Mouse (Mus musculus) large intestine, adult 2 months (tissue): ENCODE data around the gene Mrpl34. TPM values are rescaled to one million over a fixed set of nuclear protein-coding genes. Genes with fewer than 3 reads are reported as not detected.

Experiments
- polyA plus RNA-seq: library from polyadenylated mRNA; depleted of rRNA; stranded (reverse); fragments of >200 nt; gene quantifications from 2 replicates; pipeline ENCODE4 v1.2.3, GENCODE M21; 2012; rRNA removed

Gene Mrpl34
- polyA plus RNA-seq, 1 experiment: 94.1 TPM

Other genes starting within 250 kb of the Mrpl34 start
- gene Myo9b, start 192.2 kb upstream of the Mrpl34 start, polyA plus RNA-seq: 17.4 and 20.1 TPM in 2 replicates
- gene Haus8, start 192.0 kb upstream of the Mrpl34 start, polyA plus RNA-seq: 6.6 and 8.5 TPM in 2 replicates
- 82.1 and 104 TPM in 2 replicates for gene Use1, start 98.1 kb upstream of the Mrpl34 start, polyA plus RNA-seq
- 14.4 and 21.2 TPM in 2 replicates for gene Ocel1, start 93.7 kb upstream of the Mrpl34 start, polyA plus RNA-seq
- gene Nr2f6, start 83.0 kb upstream of the Mrpl34 start, polyA plus RNA-seq: 118 and 144 TPM in 2 replicates
- gene Ushbp1, start 69.2 kb upstream of the Mrpl34 start, polyA plus RNA-seq: 5.9 and 9.0 TPM in 2 replicates
- 106 and 114 TPM in 2 replicates for gene Babam1, start 68.1 kb upstream of the Mrpl34 start, polyA plus RNA-seq
- gene Ankle1, start 58.9 kb upstream of the Mrpl34 start, polyA plus RNA-seq: 17.0 and 24.2 TPM in 2 replicates
- gene Abhd8, start 1.3 kb upstream of the Mrpl34 start, polyA plus RNA-seq: 16.8 and 18.8 TPM in 2 replicates
- gene Dda1, start 4.2 kb downstream of the Mrpl34 start, polyA plus RNA-seq: 78.5 and 80.9 TPM in 2 replicates
- gene Ano8, start 21.0 kb downstream of the Mrpl34 start, polyA plus RNA-seq: 7.3 and 8.9 TPM in 2 replicates
- 18.5 and 23.7 TPM in 2 replicates for gene Gtpbp3, start 23.1 kb downstream of the Mrpl34 start, polyA plus RNA-seq
- gene Plvap, start 46.8 kb downstream of the Mrpl34 start, polyA plus RNA-seq: 122 and 163 TPM in 2 replicates
- 0.05 TPM in 1 of 2 replicates, not detected in the other for gene Ccdc194, start 60.8 kb downstream of the Mrpl34 start, polyA plus RNA-seq
- 114 and 131 TPM in 2 replicates for gene Bst2, start 72.5 kb downstream of the Mrpl34 start, polyA plus RNA-seq
- gene Mvb12a, start 78.0 kb downstream of the Mrpl34 start, polyA plus RNA-seq: 144 and 164 TPM in 2 replicates
- 0.71 and 1.0 TPM in 2 replicates for gene Tmem221, start 93.9 kb downstream of the Mrpl34 start, polyA plus RNA-seq
- not detected in 2 replicates for gene Nxnl1, start 101.6 kb downstream of the Mrpl34 start, polyA plus RNA-seq
- 19.4 and 25.6 TPM in 2 replicates for gene Slc27a1, start 103.9 kb downstream of the Mrpl34 start, polyA plus RNA-seq
- 109 and 111 TPM in 2 replicates for gene Pgls, start 127.2 kb downstream of the Mrpl34 start, polyA plus RNA-seq
- gene Fam129c, start 132.7 kb downstream of the Mrpl34 start, polyA plus RNA-seq: 3.3 and 4.1 TPM in 2 replicates
- gene Colgalt1, start 146.0 kb downstream of the Mrpl34 start, polyA plus RNA-seq: 45.0 and 68.0 TPM in 2 replicates
- gene Unc13a, start 206.8 kb downstream of the Mrpl34 start, polyA plus RNA-seq: 1.0 and 1.3 TPM in 2 replicates
- 15.0 and 15.3 TPM in 2 replicates for gene Jak3, start 211.3 kb downstream of the Mrpl34 start, polyA plus RNA-seq
- gene Insl3, start 224.3 kb downstream of the Mrpl34 start, polyA plus RNA-seq: 12.1 and 17.2 TPM in 2 replicates
- gene B3gnt3, start 236.8 kb downstream of the Mrpl34 start, polyA plus RNA-seq: 69.3 and 160 TPM in 2 replicates